Mouse (Mus musculus) monocyte, adult 2 months (primary cell): ENCODE data around the gene Trio.

Experiments used
- DNase-seq, 2 experiments: peaks; one replicate each; pipeline ENCODE4 v3.0.0; 2022; ENCODE audit warnings: low spot score in 2 of 2, low read depth in 1 of 2

Trio gene

GRCm38 (mm10) chr15:27805654-27806053 lies 220.0 kb downstream of the Trio start:
- no peak for DNase-seq

GRCm38 (mm10) chr15:27804447-27804846 lies 221.2 kb downstream of the Trio start:
- DNase-seq: no peak

DNA sequence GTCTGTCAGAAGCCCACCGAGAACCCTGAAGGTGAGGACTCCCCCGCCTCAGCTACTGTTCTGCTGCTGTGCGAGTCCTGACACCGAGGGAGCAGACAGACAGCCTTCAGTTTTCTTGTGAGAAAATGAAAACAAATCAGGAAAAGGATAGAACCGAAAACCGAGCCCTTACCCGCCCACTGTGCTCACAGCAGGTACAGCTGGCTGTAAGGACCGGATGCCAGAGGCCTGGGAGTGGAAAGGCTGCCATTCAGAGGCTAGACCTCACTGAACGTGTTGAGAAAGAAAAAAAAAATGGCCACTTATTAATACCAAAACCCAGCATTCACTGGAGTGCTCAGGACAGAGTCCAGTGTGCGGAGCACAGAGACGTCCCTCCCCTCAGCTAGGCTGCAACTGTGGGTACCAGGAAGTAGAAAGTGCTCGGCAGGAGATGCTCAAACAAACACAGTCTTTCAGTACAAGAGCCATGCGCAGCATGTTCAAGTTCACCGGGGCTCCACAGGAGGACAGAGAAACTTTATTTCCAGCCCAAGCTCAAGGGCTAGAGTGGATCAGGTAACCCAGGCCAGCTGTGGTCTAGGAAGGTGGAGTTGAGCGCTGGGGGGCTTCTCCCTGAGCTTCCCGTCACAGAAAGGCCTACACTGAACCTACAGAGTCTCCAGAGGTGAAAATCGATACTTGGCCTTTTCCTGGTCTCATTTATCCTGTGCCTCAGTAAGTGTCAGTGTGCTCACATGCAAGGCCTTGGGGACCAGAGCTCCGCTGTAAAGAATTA lies 221.9 kb downstream of the Trio start:
- no peak for DNase-seq

DNA sequence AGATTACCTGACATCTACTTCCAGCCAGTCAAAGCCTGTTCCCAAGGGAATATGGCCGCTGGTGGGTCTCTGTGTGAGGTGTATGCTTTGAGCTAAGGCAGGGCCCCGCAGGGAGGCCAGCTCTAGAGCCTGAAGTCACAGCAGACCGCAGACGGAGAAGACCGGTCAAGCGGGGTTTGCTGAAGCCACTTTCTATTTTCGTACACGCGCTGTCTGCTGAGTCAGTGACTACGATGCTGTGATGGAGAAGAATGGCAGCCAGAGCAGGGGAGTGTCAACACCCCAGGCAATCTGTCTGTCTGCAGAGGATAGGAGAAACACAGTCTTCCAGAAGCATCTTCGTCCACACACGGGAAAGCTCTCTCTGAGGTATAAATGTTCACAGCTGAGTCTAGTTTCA lies 223.4 kb downstream of the Trio start:
- DNase-seq: no peak

- DNase-seq: no peak
Observed at GRCm38 (mm10) chr15:27801177-27801576, 224.5 kb downstream of the Trio start.

GRCm38 (mm10) chr15:27797480-27798155 lies 228.0 kb downstream of the Trio start:
- no peak for DNase-seq

DNA sequence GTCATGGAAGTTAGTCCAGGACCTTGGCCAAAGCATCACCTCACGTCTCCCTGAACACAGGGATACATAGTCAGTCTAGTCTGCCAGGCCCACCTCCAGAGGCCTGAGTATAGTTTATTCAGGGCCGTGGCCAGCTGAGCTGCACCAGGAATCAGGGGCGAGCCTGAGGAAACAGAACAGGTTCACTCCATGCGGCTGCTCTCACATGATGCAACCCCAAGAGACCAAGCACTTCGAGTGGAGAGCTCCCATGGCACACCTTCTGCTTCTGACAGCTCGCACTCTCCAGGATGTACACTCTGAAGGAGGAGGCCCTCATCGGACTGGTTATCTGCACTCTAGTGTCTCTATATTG lies 228.8 kb downstream of the Trio start:
- DNase-seq: no peak

GRCm38 (mm10) chr15:27795942-27796867 lies 229.4 kb downstream of the Trio start:
- DNase-seq: no peak

GRCm38 (mm10) chr15:27793284-27793683 lies 232.4 kb downstream of the Trio start:
- DNase-seq: no peak

DNA sequence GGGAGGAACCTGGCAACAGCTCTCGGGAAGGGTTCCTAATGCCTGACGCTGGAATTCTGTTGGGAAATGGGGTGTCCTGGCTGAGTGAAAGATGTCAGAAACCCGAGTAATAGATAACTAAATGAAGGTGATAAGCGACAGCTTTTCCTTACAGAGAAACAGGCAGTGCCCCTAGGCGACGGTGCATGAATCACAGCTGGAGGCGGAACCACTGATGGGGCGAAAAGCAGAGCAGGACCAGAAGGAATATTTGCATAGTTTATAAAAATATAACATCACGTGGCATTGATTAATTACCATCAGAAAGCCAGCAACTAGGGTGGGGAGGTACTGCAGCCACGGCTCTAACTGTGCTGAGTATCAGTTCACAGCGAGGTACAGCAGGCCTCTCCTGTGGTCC lies 233.2 kb downstream of the Trio start:
- DNase-seq: no peak

DNA sequence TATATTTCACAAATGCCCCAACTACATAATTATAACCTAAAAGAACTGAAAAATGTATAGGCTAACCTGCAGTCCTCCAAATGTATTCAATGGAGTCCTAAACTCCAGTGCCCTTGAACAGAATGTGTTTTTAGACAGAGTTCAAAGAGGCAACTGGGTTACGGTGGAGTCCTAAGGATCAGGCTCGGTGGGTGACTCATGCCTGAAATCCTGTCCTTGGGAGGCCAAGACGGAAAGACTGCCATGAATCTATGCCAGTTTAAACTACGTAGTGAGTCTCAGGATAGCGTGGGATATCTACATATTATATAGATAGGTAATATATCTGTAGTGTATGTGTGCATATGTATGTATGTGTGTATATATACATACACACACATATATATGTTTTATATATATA lies 234.5 kb downstream of the Trio start:
- DNase-seq: no peak

DNA sequence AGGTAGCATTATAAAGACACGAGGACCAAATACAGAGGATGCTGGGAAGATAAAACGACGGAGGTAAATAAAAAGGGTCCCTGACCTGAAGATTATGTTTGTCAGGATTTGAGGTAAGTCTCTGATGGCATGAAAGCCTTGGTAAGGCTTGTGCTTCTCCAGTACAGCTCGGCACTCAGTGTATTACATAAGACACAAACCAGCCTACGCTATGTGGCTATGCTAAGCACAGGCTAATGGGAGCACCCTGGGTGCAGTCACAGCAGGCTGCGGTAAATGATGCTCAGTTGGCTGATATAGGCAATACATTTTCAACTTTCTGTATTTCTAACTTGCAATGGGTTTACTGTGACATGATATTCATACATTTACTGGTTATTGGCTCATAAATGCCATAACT lies 234.9 kb downstream of the Trio start:
- no peak for DNase-seq

DNA sequence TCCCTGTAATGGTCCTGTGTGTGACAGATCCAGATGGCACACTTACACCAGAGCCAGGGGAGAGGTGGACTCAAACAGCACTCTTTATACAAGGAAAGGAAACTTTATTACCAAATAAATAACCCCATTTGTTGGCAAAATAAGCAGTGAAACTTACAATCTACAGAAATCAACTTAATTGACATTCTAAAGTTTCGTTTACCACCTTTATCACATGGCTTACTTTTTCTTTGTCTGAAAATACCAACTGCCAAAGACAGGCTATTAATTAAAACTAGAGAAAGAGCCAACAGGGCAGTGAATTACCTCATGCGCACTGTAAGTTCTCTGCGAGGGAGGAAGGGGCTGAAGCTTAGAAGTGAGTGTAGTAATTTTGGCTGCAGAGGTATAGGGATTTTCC lies 236.3 kb downstream of the Trio start:
- DNase-seq: no peak

- DNase-seq: no peak
Observed at GRCm38 (mm10) chr15:27788122-27788759, 237.4 kb downstream of the Trio start.

- DNase-seq: no peak
Observed at GRCm38 (mm10) chr15:27787151-27787550, 238.5 kb downstream of the Trio start.

- DNase-seq: no peak
Observed at GRCm38 (mm10) chr15:27786418-27786817, 239.2 kb downstream of the Trio start.

DNA sequence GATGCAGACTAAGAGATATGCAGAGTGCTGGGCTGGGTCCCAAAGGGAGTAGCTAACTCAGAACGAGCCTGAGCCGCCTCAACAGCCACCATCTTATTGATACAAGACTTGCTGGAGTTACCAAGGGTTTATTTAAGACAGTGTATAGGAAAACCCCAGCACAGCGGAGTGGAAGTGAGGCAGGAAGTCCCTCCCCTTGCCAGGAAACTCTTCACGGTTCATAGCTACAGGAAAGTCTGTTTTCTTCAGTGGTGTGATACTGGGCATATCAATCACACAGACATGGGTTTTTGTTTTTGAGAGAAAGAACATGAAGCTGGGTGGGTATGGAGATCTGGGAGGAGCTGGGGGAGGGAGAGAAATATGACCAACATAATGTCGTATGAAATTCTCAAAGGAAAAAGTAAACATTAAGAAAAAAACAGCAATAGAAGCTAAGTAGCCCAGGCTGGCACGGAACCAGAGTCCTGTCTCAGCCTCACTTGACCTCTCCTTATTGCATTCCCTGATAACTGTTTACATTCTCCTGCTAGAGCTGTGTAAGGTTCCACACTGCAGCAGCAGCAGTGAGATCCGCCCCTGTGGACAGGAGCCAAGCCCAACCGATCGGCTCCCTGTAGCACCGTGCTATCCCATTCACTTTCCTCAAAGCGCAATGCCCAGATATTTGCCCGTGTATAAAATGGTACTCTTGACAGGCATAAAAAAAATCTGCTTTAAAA lies 240.2 kb downstream of the Trio start:
- DNase-seq: no peak

DNA sequence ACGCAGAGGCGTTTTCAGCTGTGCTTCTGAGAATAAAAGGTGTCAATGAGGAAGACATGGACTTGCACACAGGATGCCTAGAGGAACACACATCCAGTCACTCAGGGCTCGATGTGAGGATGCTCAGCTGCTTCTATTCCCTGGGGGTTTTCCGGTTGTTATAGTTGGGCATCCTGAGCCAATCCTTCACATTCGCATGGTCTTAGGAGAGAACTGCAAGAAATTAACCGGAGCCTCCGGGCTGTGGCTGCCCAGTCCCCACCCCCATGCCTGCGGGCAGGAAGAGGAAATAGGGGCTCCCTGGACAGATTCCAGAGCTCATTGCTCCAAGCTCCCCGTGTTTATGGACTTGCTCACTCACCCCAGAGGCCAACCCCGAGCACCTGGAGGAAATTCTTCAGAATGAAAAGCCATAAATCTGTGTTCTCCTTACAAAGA lies 241.5 kb downstream of the Trio start:
- DNase-seq: no peak

GRCm38 (mm10) chr15:27783541-27784125 lies 242.0 kb downstream of the Trio start:
- DNase-seq: peak in 1 of 2 experiments; percentile 27

DNA sequence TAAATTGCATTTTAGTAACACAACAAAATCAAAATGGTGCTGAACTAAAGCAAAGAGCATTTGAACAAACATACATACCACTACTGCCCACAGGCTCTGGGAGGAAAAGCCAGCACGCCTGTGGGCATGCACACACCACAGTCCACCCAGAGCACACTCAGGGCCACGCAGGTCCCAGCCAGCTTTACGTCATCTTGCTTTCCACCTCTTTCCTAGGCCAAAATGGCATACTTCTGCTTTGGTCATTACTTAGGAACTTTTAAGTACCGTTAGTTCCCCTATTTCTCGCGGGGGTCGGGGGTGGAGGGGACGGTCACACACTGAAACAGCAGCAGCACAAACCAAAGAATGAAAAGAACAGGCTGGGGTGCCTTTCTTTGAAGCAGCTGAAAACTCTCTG lies 242.6 kb downstream of the Trio start:
- peak in 1 of 2 experiments; percentile 31 for DNase-seq
